Mouse (Mus musculus) heart, adult 2 months (tissue): ENCODE data around the gene Nmrk1.

Source experiments
- CTCF ChIP-seq: fragments of 200-600 bp; IDR thresholded peaks from 2 replicates; pipeline ENCODE4 v1.8.1; 2022; ENCODE audit warnings: antibody characterized with exemption, mild to moderate bottlenecking, moderate library complexity
- EP300 ChIP-seq: fragments of 200-500 bp; IDR thresholded peaks from 2 replicates; pipeline ENCODE4 v1.6.1; 2011; ENCODE audit warnings: low read depth, low read length, control low read depth; ENCODE audit not compliant: insufficient read depth
- POLR2A ChIP-seq: fragments of 200-500 bp; IDR thresholded peaks from 2 replicates; pipeline ENCODE4 v1.6.1; 2011; ENCODE audit warnings: mild to moderate bottlenecking, low read depth, low read length, control low read depth; ENCODE audit not compliant: insufficient read depth

DNA sequence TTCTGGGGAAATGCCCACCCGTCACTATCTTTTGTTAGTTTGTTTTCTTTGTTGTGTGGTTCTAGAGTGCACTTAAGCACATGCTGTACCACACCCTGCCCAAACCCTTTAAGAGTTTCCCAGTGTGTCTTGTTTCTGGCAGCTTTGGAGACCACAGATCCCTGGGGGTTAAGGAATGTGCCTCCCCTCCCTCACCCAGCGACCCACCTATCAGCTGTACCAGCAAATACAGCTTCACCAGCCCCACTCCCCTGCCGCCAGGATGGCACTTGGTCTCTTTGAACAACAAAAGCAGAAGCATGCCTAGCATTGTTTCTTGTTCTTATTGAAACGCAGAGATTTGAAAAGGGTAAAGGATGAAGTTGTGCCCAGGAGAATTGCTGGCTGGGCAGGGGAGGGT is 41.4 kb downstream of the Nmrk1 start:
- TF ChIP-seq CTCF (no peak), EP300 (no peak), POLR2A (no peak)
